Mouse (Mus musculus) induced T-regulatory cell, adult 2 months (primary cell): ENCODE data around the gene Zfp607b.

Source experiments
- DNase-seq: peaks from one replicate; pipeline ENCODE4 v3.0.0-alpha.2; 2012; ENCODE audit warnings: low read depth

Zfp607b gene

DNA sequence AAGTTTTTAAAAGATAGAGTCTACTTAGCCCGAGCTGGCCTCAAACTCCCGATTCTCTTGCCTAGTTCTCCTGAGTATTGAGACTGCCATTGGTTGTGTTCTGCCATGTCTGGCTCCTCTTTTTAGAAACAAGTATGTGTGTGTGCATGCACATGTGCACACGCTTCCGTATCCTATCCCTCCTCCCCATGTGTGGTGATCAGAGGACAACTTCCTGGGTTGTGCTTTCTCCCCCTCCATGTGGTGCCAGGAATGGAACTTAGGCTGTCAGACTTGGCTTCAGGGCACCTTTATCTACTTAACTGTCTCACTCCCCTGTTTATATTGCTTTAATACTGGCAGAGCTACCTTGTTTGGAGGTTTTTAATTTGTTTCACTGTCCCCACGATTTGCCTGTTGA is 3.9 kb upstream of the Zfp607b start:
- no peak for DNase-seq

DNA sequence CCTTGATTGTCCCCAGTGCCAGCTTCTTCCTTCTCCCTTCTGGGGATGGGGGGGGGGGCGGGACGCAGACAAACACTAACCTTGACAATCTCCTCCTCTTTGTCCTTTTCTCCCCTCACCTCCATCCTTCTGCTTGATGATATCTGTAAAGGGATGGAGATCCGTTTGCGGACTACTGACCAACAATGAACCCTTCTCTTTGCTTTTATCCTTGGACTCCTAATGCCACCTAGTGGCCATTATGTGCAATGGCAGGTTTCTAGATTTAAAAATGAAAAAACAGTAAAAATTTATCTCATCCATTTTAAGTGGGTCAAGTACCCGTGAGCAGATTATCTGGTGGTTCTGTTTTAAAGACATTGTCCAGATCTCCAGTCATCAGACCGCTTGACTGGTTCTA is 3.5 kb upstream of the Zfp607b start:
- peak; percentile 67 for DNase-seq

DNA sequence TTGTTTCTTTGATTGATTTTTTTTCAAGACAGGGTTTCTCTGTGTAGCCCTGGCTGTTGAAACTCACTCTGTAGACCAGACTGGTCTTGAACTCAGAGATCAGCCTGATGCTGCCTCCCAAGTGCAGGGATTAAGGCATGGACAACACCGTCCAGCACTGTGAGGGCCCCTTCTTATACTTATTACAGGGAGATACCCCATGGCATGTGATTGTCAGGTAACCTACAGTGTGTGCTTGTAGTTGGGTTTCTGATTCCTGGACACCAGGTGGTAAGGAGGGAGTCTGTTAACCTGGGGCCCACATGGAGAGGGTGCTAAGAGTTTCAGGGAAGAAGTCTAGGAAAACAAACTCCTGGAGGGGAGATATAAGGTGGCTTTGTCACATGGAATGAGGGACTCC is 2.1 kb upstream of the Zfp607b start:
- DNase-seq = no peak

DNA sequence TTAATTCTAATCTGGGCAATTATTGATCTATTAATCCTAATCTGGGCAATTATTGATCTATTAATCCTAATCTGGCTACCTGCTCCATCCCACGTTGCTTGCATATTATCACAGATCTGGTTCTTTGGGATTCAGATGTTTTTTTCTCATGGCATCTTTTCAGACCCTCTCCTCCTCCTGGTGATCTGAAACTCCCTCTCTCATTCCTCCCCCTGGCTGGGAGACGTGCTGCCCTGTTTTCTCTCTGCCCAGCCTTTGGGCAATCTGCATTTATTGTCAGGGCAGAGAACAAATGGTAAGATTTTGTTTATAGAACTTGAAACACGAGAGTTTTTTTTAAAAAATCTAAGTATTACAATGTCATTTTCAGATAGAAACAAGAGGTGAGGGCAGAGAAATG is 1.3 kb upstream of the Zfp607b start:
- no peak for DNase-seq

DNA sequence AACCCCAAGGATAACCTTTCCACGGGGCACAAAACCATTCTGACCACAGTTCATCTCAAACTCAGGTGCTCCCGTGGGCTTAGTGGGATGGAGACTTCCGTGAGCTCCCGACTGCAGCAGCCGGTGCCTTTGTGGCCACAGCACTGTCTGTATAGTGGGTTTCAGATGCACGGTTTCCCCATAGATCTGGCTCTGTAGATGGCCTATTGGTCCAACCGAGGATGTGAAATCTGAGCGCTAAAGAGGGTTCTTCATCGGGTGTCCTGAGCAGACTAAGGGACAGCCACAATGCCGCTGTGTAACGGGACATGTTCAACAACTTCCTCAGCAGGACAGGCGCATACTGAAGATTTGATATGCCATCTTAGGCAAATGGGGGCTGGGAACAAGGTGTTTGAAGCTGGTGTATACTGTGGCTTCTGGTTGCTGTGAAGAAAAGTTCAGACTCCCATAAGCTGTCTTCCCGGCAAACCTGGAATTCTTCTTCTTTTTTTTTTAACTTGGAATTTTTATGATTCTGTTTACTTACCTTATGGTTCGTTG is 823 bp upstream of the Zfp607b start:
- DNase-seq = no peak

DNA sequence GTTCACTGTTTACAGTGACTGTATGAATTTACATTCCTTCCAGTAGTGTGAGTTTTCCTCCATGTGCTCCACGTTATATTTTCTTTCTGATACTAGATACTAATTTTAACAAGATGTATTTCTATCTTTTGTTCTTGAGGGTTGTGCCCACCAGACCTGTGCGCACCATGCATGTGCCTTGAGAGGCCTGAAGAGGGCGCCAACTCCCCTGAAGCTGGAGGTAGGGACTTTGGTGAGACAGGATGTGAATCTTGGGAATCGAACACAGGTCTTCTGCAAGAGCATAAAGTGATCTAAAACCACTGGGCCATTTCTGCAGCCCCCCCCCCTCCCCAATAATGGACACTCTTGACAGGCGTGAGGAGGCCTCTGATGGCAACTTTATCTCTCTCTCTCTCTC is 1.9 kb downstream of the Zfp607b start:
- peak; percentile 73 for DNase-seq

DNA sequence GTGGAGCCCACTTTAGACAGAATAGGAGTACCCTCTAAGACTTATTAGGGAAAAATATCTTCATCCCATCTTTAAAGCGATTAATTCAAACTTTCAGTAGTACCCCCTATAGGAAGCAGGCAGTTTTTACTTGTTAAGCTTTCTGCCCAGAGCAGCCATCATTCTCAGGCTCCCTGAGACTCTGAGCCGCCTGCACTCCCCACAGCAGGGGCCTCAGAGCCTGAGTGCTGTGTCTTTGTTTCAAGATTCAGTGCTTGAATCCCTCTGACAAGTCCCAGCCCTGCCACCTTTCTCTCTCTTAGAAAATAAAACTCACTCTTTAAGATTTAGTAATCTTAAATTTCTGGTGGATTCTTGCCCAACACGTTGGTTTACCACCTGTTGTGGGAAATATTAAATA is 7.6 kb downstream of the Zfp607b start:
- no peak for DNase-seq

DNA sequence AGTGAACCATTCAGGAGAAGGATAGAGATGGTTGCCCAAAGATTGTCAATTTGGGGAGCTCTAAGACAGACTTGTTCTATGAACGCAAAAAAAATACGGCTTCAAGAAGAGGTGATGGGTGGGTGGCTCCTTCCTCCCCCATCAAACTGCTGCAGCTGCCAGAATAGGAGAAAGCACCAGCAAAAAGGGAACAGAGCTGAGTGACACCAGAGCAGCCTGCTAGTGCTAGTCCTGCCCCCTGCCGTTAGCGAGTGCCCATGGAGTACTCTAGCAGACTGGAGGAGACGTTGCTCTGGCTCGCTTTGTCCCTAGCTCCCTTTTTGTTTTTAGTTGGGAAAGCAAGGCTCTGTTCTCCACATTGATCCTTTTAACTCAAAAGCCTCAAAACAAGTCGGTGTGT is 21.3 kb downstream of the Zfp607b start:
- no peak for DNase-seq

DNA sequence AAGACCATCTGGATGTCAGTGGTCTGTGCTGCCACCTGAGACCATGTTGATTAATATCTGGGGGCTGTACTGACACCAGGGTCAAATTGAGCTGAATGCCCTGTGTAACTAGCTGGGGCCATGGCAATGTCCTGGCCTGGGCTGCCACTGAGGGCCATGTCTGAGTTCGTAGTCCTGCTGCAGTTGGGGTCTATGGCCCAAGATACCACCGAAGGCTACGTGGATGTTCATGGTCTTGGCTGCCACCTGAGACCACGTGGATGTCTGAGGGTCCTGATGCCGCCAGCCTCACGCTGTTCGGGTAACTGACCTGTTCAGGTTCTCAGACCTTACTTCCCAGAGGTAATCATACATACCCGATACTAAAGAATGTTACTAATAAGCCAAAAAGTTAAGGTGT is 32.8 kb downstream of the Zfp607b start:
- DNase-seq = no peak

DNA sequence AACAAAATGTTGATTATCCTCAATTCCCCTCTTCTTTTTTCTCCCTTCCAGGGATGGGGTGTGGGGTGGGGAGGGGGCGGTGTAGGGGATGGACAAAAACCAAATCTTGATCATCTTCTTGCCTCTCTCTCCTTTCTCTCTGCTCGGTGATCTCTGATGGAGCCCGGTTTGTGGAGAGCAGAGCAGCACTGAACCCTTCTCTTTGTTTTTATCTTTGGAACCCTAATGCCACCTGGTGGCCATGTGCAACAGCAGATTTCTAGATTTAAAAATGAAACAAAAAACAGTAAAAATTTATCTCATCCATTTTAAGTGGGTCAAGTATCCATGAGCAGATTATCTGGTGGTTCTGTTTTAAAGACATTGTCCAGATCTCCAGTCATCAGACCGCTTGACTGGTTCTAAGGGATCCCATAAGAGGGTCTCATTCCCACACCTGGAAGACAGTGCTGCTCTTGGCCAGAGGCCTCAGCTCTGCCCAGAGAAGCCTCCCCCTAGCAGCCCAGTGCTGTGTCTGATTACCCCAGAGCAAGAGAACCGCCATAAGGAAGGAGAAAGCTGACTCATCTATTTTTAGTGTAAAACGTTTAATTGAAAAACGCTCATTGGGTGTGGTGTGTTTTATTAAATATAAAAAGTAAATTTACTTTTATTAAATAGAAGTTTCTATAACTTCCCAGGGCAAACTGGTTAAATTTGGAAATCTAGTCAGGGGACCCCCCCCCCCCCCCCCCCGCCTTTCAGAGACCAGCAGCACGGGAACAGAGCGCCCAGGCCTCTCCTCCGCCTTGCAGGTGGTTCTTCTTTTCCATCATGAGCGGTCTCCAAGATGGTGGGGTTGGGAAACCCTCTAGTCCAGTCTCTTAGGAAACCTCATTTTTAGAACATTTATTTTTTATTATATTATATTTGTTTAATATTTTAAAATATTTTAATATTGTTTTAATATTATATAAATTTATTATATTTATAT is 36.7 kb downstream of the Zfp607b start:
- DNase-seq = peak; percentile 86

DNA sequence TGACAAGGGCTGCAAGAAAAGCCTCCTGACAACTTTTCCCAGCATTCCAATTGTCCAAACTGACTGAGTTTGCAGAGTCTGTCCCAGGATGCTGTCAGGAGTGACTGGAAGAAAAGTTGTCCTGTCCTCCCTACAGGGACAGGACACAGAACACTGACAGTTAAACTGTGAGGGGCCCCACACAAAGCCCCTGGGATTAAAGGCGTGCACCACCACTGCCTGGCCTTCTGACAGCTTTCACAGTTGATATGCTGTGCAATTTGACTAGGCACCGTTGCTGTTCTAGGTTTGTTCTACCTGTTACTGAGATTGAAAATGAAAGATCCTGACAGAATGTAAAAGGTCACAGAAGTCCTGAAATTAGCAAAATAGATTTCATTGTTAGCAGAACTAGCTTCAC is 38.3 kb downstream of the Zfp607b start:
- no peak for DNase-seq

DNA sequence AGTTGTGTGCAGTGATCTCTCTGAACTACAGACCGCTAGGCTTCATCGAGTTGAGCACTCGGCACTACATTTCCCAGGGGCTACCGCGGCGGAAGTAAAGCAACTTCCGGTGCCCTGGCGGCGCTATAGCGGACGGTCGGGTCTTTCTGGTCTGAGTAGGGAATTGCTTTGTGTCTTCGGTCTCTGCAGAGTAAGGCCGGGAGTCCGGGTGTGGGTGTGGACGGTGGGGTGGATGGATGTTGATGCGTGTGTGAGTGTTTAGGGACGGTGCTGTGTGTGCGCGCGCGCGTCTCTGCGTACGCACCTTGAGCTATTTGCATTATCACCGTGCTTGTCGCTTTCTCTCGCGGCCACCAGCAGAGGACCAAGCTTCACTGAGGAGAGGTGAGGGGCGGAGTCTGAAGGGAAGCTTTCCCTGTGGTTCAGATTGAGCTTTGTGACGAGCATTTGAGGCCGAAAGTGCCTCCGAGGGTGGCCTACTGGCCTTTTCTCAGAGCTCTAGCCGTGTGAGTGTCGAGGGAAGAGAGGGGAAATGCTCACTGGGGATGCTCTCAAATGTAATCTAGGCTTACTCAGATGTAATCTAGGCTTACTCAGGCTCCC is 42.2 kb downstream of the Zfp607b start, which contains the start of gene Zfp60:
Zfp60 (plus strand) TSS at position 109 of the 603 bp plus-strand sequence.
- peak; percentile 94 for DNase-seq

DNA sequence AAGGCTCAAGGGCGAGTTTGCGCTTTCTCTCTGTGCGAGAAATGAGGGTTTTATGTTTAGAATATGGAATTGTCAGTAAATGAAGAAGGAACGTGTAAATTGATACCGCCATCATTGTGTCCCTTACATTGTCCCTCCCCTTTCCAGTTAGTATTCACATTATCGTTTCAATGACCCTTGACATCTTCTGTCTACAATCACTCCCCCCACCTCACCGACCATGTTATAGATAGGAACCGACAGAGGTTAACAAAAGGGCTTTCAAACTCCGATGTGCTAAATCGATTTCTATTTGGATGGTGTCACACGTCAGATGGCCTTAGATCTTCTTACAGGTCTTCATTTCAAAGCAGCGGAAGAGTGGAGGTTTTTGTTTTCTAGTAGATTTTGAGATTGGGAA is 42.8 kb downstream of the Zfp607b start:
- no peak for DNase-seq

DNA sequence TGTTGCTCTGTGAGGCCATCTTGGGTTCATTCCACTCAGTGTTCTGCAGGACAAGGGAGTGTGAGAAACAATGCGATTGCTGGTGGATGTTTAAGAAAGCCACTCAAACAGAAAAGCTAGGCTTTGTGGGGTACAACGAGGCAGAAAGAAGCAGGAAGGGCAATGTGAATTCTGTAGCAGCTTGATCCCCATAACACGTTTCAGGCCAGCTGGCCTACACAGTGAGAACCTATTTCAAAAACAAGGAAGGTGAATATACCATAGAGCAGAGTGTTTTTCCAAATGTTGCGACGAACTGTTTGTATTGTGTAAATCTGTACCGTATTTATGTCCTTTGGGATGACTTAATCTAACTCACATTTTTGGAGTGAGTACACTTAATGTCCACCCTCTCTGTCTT is 43.4 kb downstream of the Zfp607b start:
- DNase-seq = no peak

DNA sequence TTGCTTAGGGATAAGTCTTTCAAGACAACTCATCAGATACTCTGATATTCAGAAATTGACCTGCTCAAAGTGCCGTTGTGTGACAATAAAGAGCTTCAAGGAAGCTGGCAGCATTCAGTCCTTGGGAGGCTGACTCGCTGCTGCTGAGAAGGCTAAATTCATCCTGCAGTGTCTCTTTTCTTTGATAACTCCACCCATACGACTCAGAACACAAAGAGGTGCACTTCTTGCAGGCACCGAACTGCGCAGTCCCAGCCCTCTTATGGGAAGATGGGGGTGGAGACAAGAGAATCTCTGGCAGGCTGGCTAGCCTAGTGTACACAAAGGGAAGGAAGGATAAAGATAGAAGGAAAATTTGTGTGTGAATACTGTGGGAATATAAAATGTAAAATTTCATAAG is 46.3 kb downstream of the Zfp607b start:
- DNase-seq = no peak
